Mouse (Mus musculus) MN1 (cell line): ENCODE measurements around the gene Galnt6.

Experiments
- DNase-seq: peaks from one replicate; pipeline ENCODE4 v3.0.0-alpha.2; 2016; ENCODE audit warnings: low spot score

Gene Galnt6

GRCm38 (mm10) chr15:100754041-100754440 lies 24.9 kb upstream of the Galnt6 start:
- peak; percentile 91 for DNase-seq

GRCm38 (mm10) chr15:100753045-100753444 lies 23.9 kb upstream of the Galnt6 start:
- peak; percentile 62 for DNase-seq

GRCm38 (mm10) chr15:100752439-100752838 lies 23.3 kb upstream of the Galnt6 start:
- DNase-seq = peak; percentile 61

GRCm38 (mm10) chr15:100749751-100750538 lies 20.8 kb upstream of the Galnt6 start:
- peak; percentile 86 for DNase-seq

- DNase-seq = no peak
Measured at GRCm38 (mm10) chr15:100748584-100748983, 19.4 kb upstream of the Galnt6 start.

GRCm38 (mm10) chr15:100747121-100747963 lies 18.2 kb upstream of the Galnt6 start:
- peak; percentile 48 for DNase-seq

- DNase-seq = peak; percentile 37
Measured at GRCm38 (mm10) chr15:100746478-100747120, 17.4 kb upstream of the Galnt6 start.

GRCm38 (mm10) chr15:100743238-100743637 lies 14.1 kb upstream of the Galnt6 start:
- no peak for DNase-seq

- DNase-seq = no peak
Measured at GRCm38 (mm10) chr15:100739442-100739841, 10.3 kb upstream of the Galnt6 start.

- DNase-seq = no peak
Measured at GRCm38 (mm10) chr15:100738351-100738781, 9.2 kb upstream of the Galnt6 start.

- no peak for DNase-seq
Measured at GRCm38 (mm10) chr15:100737667-100738066, 8.5 kb upstream of the Galnt6 start.

- no peak for DNase-seq
Measured at GRCm38 (mm10) chr15:100735953-100736300, 6.8 kb upstream of the Galnt6 start.

- DNase-seq = peak; percentile 93
Measured at GRCm38 (mm10) chr15:100735095-100735952, 6.1 kb upstream of the Galnt6 start.

GRCm38 (mm10) chr15:100732580-100732979 lies 3.4 kb upstream of the Galnt6 start:
- peak; percentile 65 for DNase-seq

- DNase-seq = no peak
Measured at GRCm38 (mm10) chr15:100731081-100731480, 1.9 kb upstream of the Galnt6 start.

GRCm38 (mm10) chr15:100728586-100728985 lies 590 bp downstream of the Galnt6 start:
- DNase-seq = no peak

- no peak for DNase-seq
Measured at GRCm38 (mm10) chr15:100727834-100728233, 1.3 kb downstream of the Galnt6 start.

GRCm38 (mm10) chr15:100726721-100727120 lies 2.5 kb downstream of the Galnt6 start:
- no peak for DNase-seq

- DNase-seq = no peak
Measured at GRCm38 (mm10) chr15:100723505-100723904, 5.7 kb downstream of the Galnt6 start.

GRCm38 (mm10) chr15:100722564-100722963 lies 6.6 kb downstream of the Galnt6 start:
- no peak for DNase-seq

GRCm38 (mm10) chr15:100722026-100722425 lies 7.2 kb downstream of the Galnt6 start:
- DNase-seq = peak; percentile 73

GRCm38 (mm10) chr15:100721445-100721844 lies 7.7 kb downstream of the Galnt6 start:
- DNase-seq = no peak
